Mouse (Mus musculus): Measurements from ENCODE around the gene Plppr4.

Gene Plppr4

DNA sequence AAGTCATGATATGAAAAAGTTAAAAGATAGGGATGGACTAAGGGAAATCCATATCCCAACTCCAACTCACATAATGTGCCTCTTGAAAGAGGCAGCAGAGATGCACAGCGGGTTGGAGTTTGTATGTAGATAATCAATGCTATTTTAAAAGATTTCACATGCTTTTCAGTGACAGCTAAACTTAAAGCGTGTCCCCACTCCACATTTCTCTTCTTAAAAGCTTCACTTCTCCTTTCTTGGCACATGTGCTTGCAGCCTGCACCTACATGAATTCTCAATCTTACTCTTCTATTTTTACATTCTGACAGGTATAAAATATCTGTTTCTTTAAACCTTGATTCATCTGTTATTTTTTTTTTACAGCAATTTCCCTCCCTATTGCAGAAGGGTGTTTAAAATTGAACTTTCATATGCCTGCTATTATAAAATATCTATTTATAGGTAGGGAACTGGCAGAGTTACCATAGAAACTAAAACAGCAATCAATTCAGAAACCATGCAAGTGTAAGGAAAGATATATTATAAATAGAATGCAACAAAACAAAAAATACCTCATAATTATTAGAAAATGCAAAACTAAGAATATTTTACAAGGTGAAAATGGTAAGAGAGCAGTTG lies 66.3 kb downstream of the Plppr4 start:
- peak in 1 of 2 experiments; percentile 12 for DNase-seq (ENCODE audit: low spot score in 2 of 2)
